Mouse (Mus musculus): ENCODE data around the gene Kcnma1. TPM values are rescaled to one million over a fixed set of nuclear protein-coding genes. Genes with fewer than 3 reads are reported as not detected.

Gene Kcnma1
- total RNA-seq, 2 experiments from 2014 or later = 194 to 195 TPM

- intact Hi-C loops (cut with DNase I) = loop anchor here (5.0 kb wide), 1 partner anchor 104 kb away; no protein-coding TSS in a partner anchor
- Histone ChIP-seq H3K27ac (peak overlapping the region; percentile 55), H3K4me3 (no peak overlapping the region)
- peak; percentile 48 to 64 for DNase-seq (ENCODE audit: extremely low spot score in 1 of 2, low spot score in 2 of 2)
- no peak for TF ChIP-seq CTCF (IDR thresholded peaks at IDR 0.05)
Measured at GRCm38 (mm10) chr14:23897815-23898214, 116.5 kb downstream of the Kcnma1 start.

- H3K27ac ChIP-seq = no peak overlapping the region
- intact Hi-C loops (cut with DNase I) = loop anchor here (5.0 kb wide), 1 partner anchor 106 kb away; no protein-coding TSS in a partner anchor
- no peak for DNase-seq (ENCODE audit: extremely low spot score in 1 of 2, low spot score in 2 of 2)
- H3K4me3 ChIP-seq = no peak overlapping the region
- no peak for TF ChIP-seq CTCF (IDR thresholded peaks at IDR 0.05)
Measured at GRCm38 (mm10) chr14:23896036-23896435, 118.3 kb downstream of the Kcnma1 start.

DNA sequence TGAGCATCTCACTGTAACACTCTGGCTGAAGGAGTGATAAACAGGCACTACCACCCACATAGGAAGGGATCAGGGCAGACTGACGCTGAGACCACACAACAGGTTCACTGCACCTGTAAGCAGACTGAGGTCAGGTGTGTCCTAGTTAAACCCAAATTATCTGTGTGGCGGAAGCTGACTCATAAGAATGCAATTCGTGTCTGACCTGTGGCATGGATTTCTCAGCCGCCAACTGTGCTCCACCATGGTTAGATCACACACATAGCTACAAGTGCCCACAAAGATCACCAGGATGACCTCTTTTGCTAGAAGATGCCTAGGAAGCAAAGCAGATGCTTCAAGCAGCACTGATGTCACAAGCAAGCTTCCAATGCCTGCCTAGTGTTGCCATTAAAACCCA is 128.2 kb downstream of the Kcnma1 start:
- H3K27ac ChIP-seq = peak overlapping the region; percentile 78
- intact Hi-C loops (cut with DNase I) = loop anchor here (2.0 to 10.0 kb wide), 3 partner anchors 81 to 301 kb away; no protein-coding TSS in a partner anchor
- DNase-seq (ENCODE audit: extremely low spot score in 1 of 2, low spot score in 2 of 2) = no peak
- H3K4me3 ChIP-seq = no peak overlapping the region
- no peak for TF ChIP-seq CTCF (IDR thresholded peaks at IDR 0.05)

DNA sequence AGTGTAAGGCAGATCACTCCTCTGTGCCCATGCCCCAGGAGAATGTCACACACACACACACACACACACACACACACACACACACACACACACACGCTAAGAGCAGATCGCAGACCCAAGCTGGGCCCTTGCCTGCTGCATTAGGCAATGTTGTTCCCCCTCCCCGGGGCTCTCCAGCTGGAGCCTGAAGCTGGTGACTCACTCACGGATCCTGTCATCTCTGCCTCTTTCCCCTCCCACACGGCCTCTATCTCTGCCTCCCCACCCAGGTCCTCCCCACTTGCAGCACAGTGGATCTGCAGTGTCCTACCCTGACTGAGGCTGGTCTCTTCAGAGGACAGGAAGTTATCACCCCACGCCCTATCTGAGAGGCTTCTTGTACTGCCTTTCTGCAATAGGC is 128.8 kb downstream of the Kcnma1 start:
- no peak for TF ChIP-seq CTCF (IDR thresholded peaks at IDR 0.05)
- Histone ChIP-seq H3K4me3 (no peak overlapping the region), H3K27ac (peak overlapping the region; percentile 78)
- peak; percentile 71 to 76 for DNase-seq (ENCODE audit: extremely low spot score in 1 of 2, low spot score in 2 of 2)
- intact Hi-C loops (cut with DNase I) = loop anchor here (2.0 to 10.0 kb wide), 3 partner anchors 82 to 301 kb away; no protein-coding TSS in a partner anchor

DNA sequence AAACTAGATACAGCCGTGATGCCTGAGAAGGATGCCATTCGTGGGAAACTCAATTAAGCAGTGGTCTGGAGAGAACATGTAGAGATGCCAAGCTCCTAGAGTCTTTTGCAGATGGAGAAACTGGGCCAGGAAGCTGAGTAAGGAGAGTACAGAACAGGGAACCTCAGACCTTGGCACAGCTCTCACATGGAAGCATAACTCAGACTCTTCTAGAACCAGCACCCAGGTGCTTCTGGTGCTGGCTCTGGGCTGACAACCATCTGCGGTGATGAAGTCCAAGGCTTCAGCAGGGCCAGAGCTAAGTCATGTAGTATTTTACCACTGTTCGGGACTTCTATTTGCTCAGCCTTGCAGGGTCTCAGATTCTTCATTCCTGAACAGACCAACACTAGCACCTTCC is 129.2 kb downstream of the Kcnma1 start:
- DNase-seq (ENCODE audit: extremely low spot score in 1 of 2, low spot score in 2 of 2) = peak in 1 of 2 experiments; percentile 36
- Histone ChIP-seq H3K27ac (peak overlapping the region; percentile 68), H3K4me3 (no peak overlapping the region)
- intact Hi-C loops (cut with DNase I) = loop anchor here (2.0 to 10.0 kb wide), 3 partner anchors 82 to 300 kb away; no protein-coding TSS in a partner anchor
- TF ChIP-seq CTCF (IDR thresholded peaks at IDR 0.05) = no peak

DNA sequence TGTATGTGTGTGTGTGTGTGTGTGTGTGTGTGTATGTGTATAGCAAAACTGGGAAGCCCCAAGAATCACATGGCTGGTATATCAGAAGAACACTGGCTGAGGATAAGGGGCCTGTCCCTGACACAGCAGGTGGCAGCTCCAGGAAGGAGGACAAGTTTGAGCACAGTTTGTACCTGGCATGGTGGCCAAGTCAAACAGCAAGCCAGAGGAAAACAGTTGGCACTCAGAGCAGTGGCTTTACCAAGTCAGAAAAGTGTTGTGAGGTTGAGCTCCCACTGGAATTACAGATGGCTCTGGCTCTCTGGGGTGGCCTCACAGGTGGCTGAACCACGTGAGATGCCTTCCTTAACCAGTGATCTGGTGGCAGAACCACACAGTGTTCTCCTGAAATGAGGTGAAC is 132.3 kb downstream of the Kcnma1 start:
- Histone ChIP-seq H3K4me3 (no peak overlapping the region), H3K27ac (no peak overlapping the region)
- TF ChIP-seq CTCF (IDR thresholded peaks at IDR 0.05) = no peak
- intact Hi-C loops (cut with DNase I) = loop anchor here (10.0 kb wide), 1 partner anchor 297 kb away; no protein-coding TSS in a partner anchor
- DNase-seq (ENCODE audit: extremely low spot score in 1 of 2, low spot score in 2 of 2) = no peak

DNA sequence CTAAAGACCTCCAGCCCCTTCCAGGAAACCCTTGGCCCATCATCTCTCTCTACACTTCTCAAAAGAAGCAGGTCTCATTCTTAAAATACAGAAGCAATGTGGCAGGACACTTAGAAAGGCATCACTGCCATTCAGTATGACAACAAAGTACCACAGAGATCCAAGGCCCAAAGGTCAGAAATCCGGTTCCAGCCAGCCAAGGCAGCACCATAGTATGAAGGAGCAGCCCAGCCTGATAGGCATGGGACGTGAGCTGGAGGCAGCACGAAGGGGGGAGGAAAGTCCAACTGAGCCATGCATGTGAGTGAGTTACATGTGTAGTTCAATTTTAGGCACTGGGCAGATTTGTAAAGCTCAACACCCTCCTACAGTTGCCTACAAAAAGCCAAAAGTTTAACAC is 135.0 kb downstream of the Kcnma1 start:
- no peak overlapping the region; the same call in none of the 2 replicates for H3K27ac ChIP-seq
- no peak overlapping the region for H3K4me3 ChIP-seq
- intact Hi-C loops (cut with DNase I) = no loop called here
- no peak for DNase-seq (ENCODE audit: extremely low spot score in 1 of 2, low spot score in 2 of 2)
- TF ChIP-seq CTCF (IDR thresholded peaks at IDR 0.05) = no peak

DNA sequence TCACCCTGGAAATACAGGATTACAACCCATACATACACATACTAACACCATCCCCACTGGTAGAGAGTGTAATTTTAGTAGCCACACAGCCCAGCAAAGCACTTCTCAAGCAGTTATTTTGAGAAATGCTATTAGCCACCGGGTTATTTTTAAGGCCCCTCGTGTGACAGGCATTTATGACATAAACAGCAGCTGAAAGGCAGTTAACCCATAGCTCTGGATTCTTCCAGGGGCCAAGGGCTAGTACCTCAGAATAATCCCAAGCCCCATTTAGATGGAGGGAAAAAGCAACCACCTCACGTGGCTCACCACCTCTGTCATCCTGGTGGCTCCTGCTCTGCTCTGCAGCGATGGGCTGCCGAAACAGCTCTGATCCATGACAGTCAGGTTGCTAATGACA is 136.7 kb downstream of the Kcnma1 start:
- TF ChIP-seq CTCF (IDR thresholded peaks at IDR 0.05) = no peak
- Histone ChIP-seq H3K27ac (no peak overlapping the region), H3K4me3 (no peak overlapping the region)
- intact Hi-C loops (cut with DNase I) = no loop called here
- DNase-seq (ENCODE audit: extremely low spot score in 1 of 2, low spot score in 2 of 2) = no peak

DNA sequence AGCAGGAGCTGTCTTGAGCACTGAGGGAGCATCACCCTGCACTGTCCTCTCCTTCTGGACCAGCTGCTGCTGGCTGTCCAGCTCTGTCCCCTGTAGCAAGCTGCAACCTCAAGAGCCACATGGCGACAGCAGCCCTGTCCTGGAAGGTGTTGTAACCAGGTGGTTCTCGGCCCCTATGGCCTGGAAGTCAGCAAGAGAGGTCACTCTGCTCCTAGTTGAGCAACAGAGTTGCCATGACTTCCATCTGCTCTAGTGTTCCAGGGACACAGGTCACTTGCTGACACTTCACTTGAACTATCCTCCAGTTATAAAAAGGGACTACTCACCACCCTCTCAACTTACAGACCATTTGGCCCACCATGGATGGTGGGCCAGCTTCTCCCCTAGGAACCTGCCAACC is 139.7 kb downstream of the Kcnma1 start:
- intact Hi-C loops (cut with DNase I) = no loop called here
- no peak overlapping the region for H3K4me3 ChIP-seq
- no peak overlapping the region for H3K27ac ChIP-seq
- DNase-seq (ENCODE audit: extremely low spot score in 1 of 2, low spot score in 2 of 2) = no peak
- TF ChIP-seq CTCF (IDR thresholded peaks at IDR 0.05) = no peak

DNA sequence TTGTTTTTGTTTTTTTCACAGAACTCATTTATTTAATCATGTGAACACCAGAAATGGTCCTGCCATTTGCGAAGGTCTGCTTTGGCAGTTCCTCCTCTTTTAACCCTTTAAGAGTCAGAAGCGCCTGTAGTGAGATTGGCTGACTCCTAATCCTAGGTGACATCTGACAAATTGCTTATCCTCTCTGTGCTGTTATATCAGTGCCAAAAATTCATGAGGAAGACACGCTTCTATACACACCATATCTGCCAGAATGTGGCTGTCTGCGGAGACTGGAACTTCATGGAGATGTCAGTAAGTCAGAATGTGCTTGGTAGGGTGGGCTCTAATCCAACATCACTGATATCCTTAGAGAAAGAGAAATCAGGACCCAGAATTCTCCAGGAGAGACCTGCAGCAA is 157.3 kb downstream of the Kcnma1 start:
- Histone ChIP-seq H3K27ac (no peak overlapping the region), H3K4me3 (no peak overlapping the region)
- TF ChIP-seq CTCF (IDR thresholded peaks at IDR 0.05) = no peak
- no peak for DNase-seq (ENCODE audit: extremely low spot score in 1 of 2, low spot score in 2 of 2)
- intact Hi-C loops (cut with DNase I) = no loop called here

GRCm38 (mm10) chr14:23854946-23855345 is 159.3 kb downstream of the Kcnma1 start:
- intact Hi-C loops (cut with DNase I) = no loop called here
- no peak for DNase-seq (ENCODE audit: extremely low spot score in 1 of 2, low spot score in 2 of 2)
- no peak for TF ChIP-seq CTCF (IDR thresholded peaks at IDR 0.05)
- no peak overlapping the region for H3K4me3 ChIP-seq
- peak overlapping the region; percentile 19; the same call in 1 of the 2 replicates for H3K27ac ChIP-seq

- peak overlapping the region; percentile 60; the same call in 1 of the 2 replicates for H3K27ac ChIP-seq
- H3K4me3 ChIP-seq = no peak overlapping the region
- intact Hi-C loops (cut with DNase I) = loop anchor here (5.0 kb wide), 1 partner anchor 154 kb away; no protein-coding TSS in a partner anchor
- TF ChIP-seq CTCF (IDR thresholded peaks at IDR 0.05) = no peak
- peak in 1 of 2 experiments; percentile 42 for DNase-seq (ENCODE audit: extremely low spot score in 1 of 2, low spot score in 2 of 2)
Measured at GRCm38 (mm10) chr14:23848529-23849141, 165.7 kb downstream of the Kcnma1 start.

DNA sequence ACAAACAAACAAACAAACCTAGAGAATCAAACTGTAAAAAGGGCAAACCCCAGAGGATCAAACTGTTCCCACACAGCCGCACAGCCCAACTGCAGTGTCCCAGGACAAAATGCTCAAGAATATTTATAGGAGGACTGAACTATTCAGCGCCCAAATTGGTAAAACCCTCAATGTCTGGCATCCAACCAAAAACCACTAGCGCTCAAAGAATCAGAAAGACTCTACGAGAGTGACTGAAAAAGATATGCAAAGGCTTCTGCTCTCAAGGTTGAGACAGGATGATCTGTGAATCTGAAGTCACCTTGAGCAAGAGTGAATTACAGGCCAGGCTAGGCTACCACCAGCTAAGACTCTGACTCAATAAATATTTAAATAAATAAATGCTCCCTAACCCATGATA is 167.6 kb downstream of the Kcnma1 start:
- Histone ChIP-seq H3K4me3 (no peak overlapping the region), H3K27ac (peak overlapping the region; percentile 55)
- DNase-seq (ENCODE audit: extremely low spot score in 1 of 2, low spot score in 2 of 2) = no peak
- TF ChIP-seq CTCF (IDR thresholded peaks at IDR 0.05) = no peak
- intact Hi-C loops (cut with DNase I) = loop anchor here (5.0 kb wide), 1 partner anchor 156 kb away; no protein-coding TSS in a partner anchor

Data from left cerebral cortex, adult 2 months (tissue).